Mouse (Mus musculus) small intestine, adult 2 months (tissue): ENCODE results near the gene Tsc22d1.

Source experiments
- CTCF ChIP-seq: fragments of 200-500 bp; IDR thresholded peaks from 2 replicates; pipeline ENCODE4 v1.5.1; 2012; ENCODE audit warnings: low read depth, mild to moderate bottlenecking, control low read depth, inconsistent platforms, low read length, moderate library complexity, mixed read lengths; ENCODE audit not compliant: insufficient replicate concordance, insufficient read length; ENCODE audit errors: extremely low read depth
- POLR2A ChIP-seq: fragments of 200-500 bp; IDR thresholded peaks from 2 replicates; pipeline ENCODE4 v1.6.1; 2012; ENCODE audit warnings: low read depth, mild to moderate bottlenecking, control low read depth, inconsistent platforms, low read length, moderate library complexity

GRCm38 (mm10) chr14:76448987-76449386, 34.2 kb downstream of the Tsc22d1 start:
- TF ChIP-seq CTCF = no peak
- TF ChIP-seq POLR2A = no peak
